Mouse (Mus musculus) heart, embryonic 15.5 days (tissue): Measurements from ENCODE around the gene 1700029J07Rik. TPM values are rescaled to one million over a fixed set of nuclear protein-coding genes. Genes with fewer than 3 reads are reported as not detected.

Experiments used
- ATAC-seq: fragments of 200-750 bp; cut with Nextera tagmentation; replicated peaks from 2 replicates; pipeline ENCODE4 v1.8.0; 2017; ENCODE audit warnings: low read depth, moderate TSS enrichment; ENCODE audit not compliant: insufficient number of reproducible peaks, insufficient read depth, low FRiP score
- H3K27ac ChIP-seq: fragments of 300-500 bp; sonication (generic); 2 replicates; pipeline ENCODE4 v1.5.1; 2015; ENCODE audit warnings: mild to moderate bottlenecking, inconsistent platforms
- H3K27me3 ChIP-seq: fragments of 300-500 bp; sonication (generic); 2 replicates; pipeline ENCODE4 v1.6.1; 2015; ENCODE audit warnings: inconsistent platforms
- H3K36me3 ChIP-seq: fragments of 300-500 bp; sonication (generic); 2 replicates; pipeline ENCODE4 v1.6.1; 2015; ENCODE audit warnings: mild to moderate bottlenecking, inconsistent platforms
- H3K4me1 ChIP-seq: fragments of 300-500 bp; sonication (generic); replicated peaks from 2 replicates; pipeline ENCODE4 v1.6.1; 2015; ENCODE audit warnings: inconsistent platforms
- H3K4me2 ChIP-seq: fragments of 300-500 bp; sonication (generic); 2 replicates; pipeline ENCODE4 v1.6.1; 2015; ENCODE audit warnings: inconsistent platforms, mild to moderate bottlenecking, moderate library complexity
- H3K4me3 ChIP-seq: fragments of 300-500 bp; sonication (generic); 2 replicates; pipeline ENCODE4 v1.5.1; 2015; ENCODE audit warnings: mild to moderate bottlenecking, inconsistent platforms
- H3K9ac ChIP-seq: fragments of 300-500 bp; sonication (generic); 2 replicates; pipeline ENCODE4 v1.6.1; 2015; ENCODE audit warnings: mild to moderate bottlenecking, inconsistent platforms
- H3K9me3 ChIP-seq: fragments of 300-500 bp; sonication (generic); replicated peaks from 2 replicates; pipeline ENCODE4 v1.6.1; 2016; ENCODE audit warnings: inconsistent platforms
- WGBS: fragments of 180-500 bp; shearing (Covaris S2); methylation state at CpG from one replicate; pipeline ENCODE4 v1.1.7; 2015; ENCODE audit warnings: mixed read lengths; 5-methylcytosine and 5-hydroxymethylcytosine counted together
- polyA plus RNA-seq: library from polyadenylated mRNA; unstranded; fragments of >200 nt; fragmentation: Nextera tagmentation; extraction: Ambion mirVana; gene quantifications from 2 replicates; pipeline ENCODE4 v1.2.1, GENCODE M21; 2015

The 1700029J07Rik gene
- polyA plus RNA-seq, result 3.0 and 3.2 TPM in 2 replicates

- under 1% methylated on average over 57 of the region's 57 CpGs for WGBS
- peaks cover 13% of the 10 kb centered on the region for H3K4me1 ChIP-seq
- no peaks in the 10 kb centered on the region for H3K9me3 ChIP-seq
- peak within 1 kb of the TSS; percentile 68 for H3K4me2 ChIP-seq
- H3K27ac ChIP-seq, result peak within 1 kb of the TSS; percentile 78
- peak within 1 kb of the TSS; percentile 64 for H3K9ac ChIP-seq
- ATAC-seq, result peak; percentile 96
- peaks cover 15% of the 10 kb centered on the region; the same call in 1 of the 2 replicates for H3K36me3 ChIP-seq
- H3K4me3 ChIP-seq, result peak within 1 kb of the TSS; percentile 59
- no peaks in the 10 kb centered on the region for H3K27me3 ChIP-seq
Observed at GRCm38 (mm10) chr8:45975126-45975836, at the start of gene 1700029J07Rik, which contains the start of gene Ufsp2. Gene 1700029J07Rik (minus strand): TSS chr8:45975252. Gene Ufsp2 (plus strand): TSS chr8:45975528.

- Histone ChIP-seq H3K36me3 (no peaks in the 10 kb centered on the region), H3K4me2 (no peak overlapping the region), H3K27ac (no peak overlapping the region), H3K9ac (no peak overlapping the region), H3K4me1 (no peaks in the 10 kb centered on the region; the same call in 1 of the 2 replicates), H3K4me3 (no peak overlapping the region), H3K27me3 (no peaks in the 10 kb centered on the region), H3K9me3 (no peaks in the 10 kb centered on the region)
- 55% methylated on average over 4 of the region's 4 CpGs for WGBS
- ATAC-seq, result no peak
Observed at GRCm38 (mm10) chr8:46024392-46024791, 49.3 kb upstream of the 1700029J07Rik start.

- Histone ChIP-seq H3K27ac (no peak overlapping the region), H3K4me1 (no peaks in the 10 kb centered on the region; the same call in 1 of the 2 replicates), H3K9ac (no peak overlapping the region), H3K36me3 (no peaks in the 10 kb centered on the region), H3K4me3 (no peak overlapping the region), H3K27me3 (no peaks in the 10 kb centered on the region), H3K4me2 (no peak overlapping the region), H3K9me3 (no peaks in the 10 kb centered on the region)
- ATAC-seq, result no peak
- WGBS, result 83% methylated on average over 9 of the region's 9 CpGs
Observed at GRCm38 (mm10) chr8:46022758-46023157, 47.7 kb upstream of the 1700029J07Rik start.

GRCm38 (mm10) chr8:46022203-46022602, 47.2 kb upstream of the 1700029J07Rik start:
- no peak overlapping the region for H3K4me3 ChIP-seq
- ATAC-seq, result no peak
- H3K36me3 ChIP-seq, result no peaks in the 10 kb centered on the region
- no peak overlapping the region for H3K4me2 ChIP-seq
- no peaks in the 10 kb centered on the region for H3K9me3 ChIP-seq
- H3K4me1 ChIP-seq, result no peaks in the 10 kb centered on the region; the same call in 1 of the 2 replicates
- H3K27me3 ChIP-seq, result no peaks in the 10 kb centered on the region
- H3K9ac ChIP-seq, result no peak overlapping the region
- no peak overlapping the region for H3K27ac ChIP-seq
- WGBS, result 72% methylated on average over 9 of the region's 9 CpGs

GRCm38 (mm10) chr8:46010746-46011680, 36.0 kb upstream of the 1700029J07Rik start:
- Histone ChIP-seq H3K4me1 (peaks cover 15% of the 10 kb centered on the region), H3K9me3 (no peaks in the 10 kb centered on the region), H3K9ac (peak overlapping the region; percentile 35; the same call in 1 of the 2 replicates), H3K36me3 (no peaks in the 10 kb centered on the region), H3K4me3 (peak overlapping the region; percentile 32), H3K27ac (peak overlapping the region; percentile 62), H3K4me2 (peak overlapping the region; percentile 58), H3K27me3 (no peaks in the 10 kb centered on the region)
- 0 out of 2 replicates have a peak, but pooled peaks have one; percentile 35 for ATAC-seq
- WGBS, result 7% methylated on average over 17 of the region's 17 CpGs

GRCm38 (mm10) chr8:46010306-46010705, 35.3 kb upstream of the 1700029J07Rik start:
- 49% methylated on average over 2 of the region's 2 CpGs for WGBS
- ATAC-seq, result peak; percentile 55; the same call in 1 of the 2 replicates
- Histone ChIP-seq H3K27ac (peak overlapping the region; percentile 62), H3K36me3 (no peaks in the 10 kb centered on the region), H3K4me2 (peak overlapping the region; percentile 58), H3K9ac (0 out of 2 replicates have a peak overlapping the region, but pooled peaks have one; percentile 35), H3K4me3 (peak overlapping the region; percentile 32), H3K4me1 (peaks cover 22% of the 10 kb centered on the region), H3K9me3 (no peaks in the 10 kb centered on the region), H3K27me3 (no peaks in the 10 kb centered on the region)

GRCm38 (mm10) chr8:46007050-46007672, 32.1 kb upstream of the 1700029J07Rik start:
- 61% methylated on average over 3 of the region's 3 CpGs for WGBS
- Histone ChIP-seq H3K4me3 (no peak overlapping the region), H3K27me3 (no peaks in the 10 kb centered on the region), H3K4me2 (no peak overlapping the region), H3K9me3 (no peaks in the 10 kb centered on the region), H3K4me1 (peaks cover 25% of the 10 kb centered on the region), H3K27ac (no peak overlapping the region), H3K36me3 (no peaks in the 10 kb centered on the region), H3K9ac (no peak overlapping the region)
- no peak for ATAC-seq

GRCm38 (mm10) chr8:46005596-46005995, 30.5 kb upstream of the 1700029J07Rik start, which contains the start of gene Ankrd37:
Gene Ankrd37 (minus strand): TSS chr8:46005707.
- 29% methylated on average over 4 of the region's 4 CpGs for WGBS
- Histone ChIP-seq H3K4me3 (no peak within 1 kb of the TSS), H3K36me3 (no peaks in the 10 kb centered on the region), H3K27ac (peak within 1 kb of the TSS; percentile 74), H3K9ac (no peak within 1 kb of the TSS), H3K9me3 (no peaks in the 10 kb centered on the region), H3K4me2 (peak within 1 kb of the TSS; percentile 42), H3K4me1 (peaks cover 15% of the 10 kb centered on the region), H3K27me3 (no peaks in the 10 kb centered on the region)
- ATAC-seq, result no peak

GRCm38 (mm10) chr8:45999784-46000705, 25.0 kb upstream of the 1700029J07Rik start:
- Histone ChIP-seq H3K4me1 (peaks cover 12% of the 10 kb centered on the region), H3K9ac (peak overlapping the region; percentile 67), H3K9me3 (no peaks in the 10 kb centered on the region), H3K4me3 (peak overlapping the region; percentile 55), H3K27me3 (no peaks in the 10 kb centered on the region), H3K4me2 (peak overlapping the region; percentile 72), H3K27ac (peak overlapping the region; percentile 98), H3K36me3 (peaks cover 26% of the 10 kb centered on the region)
- peak; percentile 99 for ATAC-seq
- WGBS, result 5% methylated on average over 54 of the region's 55 CpGs
